Mouse (Mus musculus) forebrain, embryonic 12.5 days (tissue): ENCODE results near the gene Olfr183. TPM values are rescaled to one million over a fixed set of nuclear protein-coding genes. Genes with fewer than 3 reads are reported as not detected.
"Not testable (repeated sequence)": the region's sequence is repeated elsewhere in the genome, so short reads cannot be mapped to it uniquely, and the experiment has no call there.

Experiments
- ATAC-seq: fragments of 200-750 bp; cut with Nextera tagmentation; 2 replicates; pipeline ENCODE4 v1.8.0; 2017; ENCODE audit warnings: moderate TSS enrichment; ENCODE audit not compliant: low FRiP score
- H3K27ac ChIP-seq: fragments of 300-500 bp; sonication (generic); 2 replicates; pipeline ENCODE4 v1.5.1; 2016; ENCODE audit warnings: mild to moderate bottlenecking
- H3K27me3 ChIP-seq: fragments of 300-500 bp; sonication (generic); 2 replicates; pipeline ENCODE4 v1.6.1; 2016; ENCODE audit warnings: mild to moderate bottlenecking
- H3K36me3 ChIP-seq: fragments of 300-500 bp; sonication (generic); replicated peaks from 2 replicates; pipeline ENCODE4 v1.6.1; 2016; ENCODE audit warnings: mild to moderate bottlenecking
- H3K4me1 ChIP-seq: fragments of 300-500 bp; sonication (generic); 2 replicates; pipeline ENCODE4 v1.6.1; 2016
- H3K4me2 ChIP-seq: fragments of 300-500 bp; sonication (generic); 2 replicates; pipeline ENCODE4 v1.6.1; 2016; ENCODE audit warnings: mild to moderate bottlenecking, moderate library complexity
- H3K4me3 ChIP-seq: fragments of 300-500 bp; sonication (generic); replicated peaks from 2 replicates; pipeline ENCODE4 v1.5.1; 2016; ENCODE audit warnings: mild to moderate bottlenecking
- H3K9ac ChIP-seq: fragments of 300-500 bp; sonication (generic); 2 replicates; pipeline ENCODE4 v1.6.1; 2016; ENCODE audit warnings: mild to moderate bottlenecking
- H3K9me3 ChIP-seq: fragments of 300-500 bp; sonication (generic); 2 replicates; pipeline ENCODE4 v1.6.1; 2016
- WGBS: fragments of 180-500 bp; shearing (Covaris S2); methylation state at CpG from one replicate; pipeline ENCODE4 v1.1.7; 2016; 5-methylcytosine and 5-hydroxymethylcytosine counted together
- polyA plus RNA-seq: library from polyadenylated mRNA; unstranded; fragments of >200 nt; fragmentation: Nextera tagmentation; extraction: Ambion mirVana; gene quantifications from 2 replicates; pipeline ENCODE4 v1.2.1, GENCODE M21; 2016

Gene Olfr183
- polyA plus RNA-seq, result not detected in 2 replicates

GRCm38 (mm10) chr16:58995057-58995456, at the start of gene Olfr183:
Gene Olfr183, plus strand, starts transcription at chr16:58995357.
- no peaks in the 10 kb centered on the region for H3K4me1 ChIP-seq
- H3K9ac ChIP-seq, result no peak within 1 kb of the TSS
- no peak within 1 kb of the TSS for H3K4me3 ChIP-seq
- H3K9me3 ChIP-seq, result no peaks in the 10 kb centered on the region
- WGBS, result 70% methylated on average over 2 of the region's 2 CpGs
- H3K36me3 ChIP-seq, result no peaks in the 10 kb centered on the region
- H3K27me3 ChIP-seq, result no peaks in the 10 kb centered on the region
- H3K4me2 ChIP-seq, result no peak within 1 kb of the TSS
- no peak within 1 kb of the TSS for H3K27ac ChIP-seq
- ATAC-seq, result no peak

DNA sequence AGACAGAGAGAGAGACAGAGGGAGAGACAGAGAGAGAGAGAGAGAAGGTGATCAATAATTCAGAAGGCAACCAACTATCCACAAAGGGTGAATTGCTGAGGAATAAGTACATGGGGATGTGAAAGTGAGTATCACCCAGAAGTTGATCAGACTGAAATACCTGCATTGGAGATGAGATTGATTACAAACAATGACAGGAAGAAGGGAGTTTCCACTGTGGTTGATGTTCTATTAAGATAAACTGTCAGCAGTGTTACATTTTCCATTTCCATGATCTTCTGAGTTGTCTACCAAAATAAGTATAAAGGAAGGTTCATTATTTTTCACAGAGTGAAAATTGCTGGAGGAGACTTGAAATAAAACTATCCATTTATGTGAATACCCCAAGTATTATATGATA, 12.0 kb downstream of the Olfr183 start:
- no peaks in the 10 kb centered on the region for H3K36me3 ChIP-seq
- no peak for ATAC-seq
- H3K9ac ChIP-seq, result no peak overlapping the region
- no peaks in the 10 kb centered on the region for H3K9me3 ChIP-seq
- no peak overlapping the region for H3K4me2 ChIP-seq
- H3K27me3 ChIP-seq, result no peaks in the 10 kb centered on the region
- H3K4me1 ChIP-seq, result no peaks in the 10 kb centered on the region
- no peak overlapping the region for H3K4me3 ChIP-seq
- H3K27ac ChIP-seq, result no peak overlapping the region

GRCm38 (mm10) chr16:59013357-59014018, 18.3 kb downstream of the Olfr183 start:
- no peaks in the 10 kb centered on the region for H3K36me3 ChIP-seq
- ATAC-seq, result no peak
- 73% methylated on average over 2 of the region's 2 CpGs for WGBS
- H3K9ac ChIP-seq, result no peak overlapping the region
- H3K27me3 ChIP-seq, result no peaks in the 10 kb centered on the region
- H3K9me3 ChIP-seq, result no peaks in the 10 kb centered on the region
- no peak overlapping the region for H3K27ac ChIP-seq
- H3K4me3 ChIP-seq, result no peak overlapping the region
- H3K4me1 ChIP-seq, result no peaks in the 10 kb centered on the region
- no peak overlapping the region for H3K4me2 ChIP-seq

DNA sequence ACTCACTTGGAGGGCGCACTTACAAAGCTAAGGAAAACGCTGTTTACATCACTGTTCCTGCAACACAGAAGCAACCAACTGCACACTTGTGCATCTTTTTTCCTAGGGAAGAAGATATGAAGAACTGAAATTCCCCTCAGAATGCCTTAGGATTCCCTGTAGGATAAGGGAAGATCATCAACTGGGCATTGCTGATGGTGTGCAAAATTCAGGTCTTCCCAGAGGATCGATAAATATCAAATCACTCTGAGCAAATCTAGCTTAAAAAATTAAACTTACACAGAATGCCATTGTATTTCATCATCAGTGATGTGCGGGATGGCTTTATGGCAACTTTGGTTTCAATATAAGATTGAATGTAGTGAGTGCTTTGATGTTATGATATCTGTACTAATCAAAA, 35.0 kb downstream of the Olfr183 start, which contains the start of gene Olfr186:
Gene Olfr186 (minus strand): TSS at position 101 of the 400 bp plus-strand sequence.
- Histone ChIP-seq H3K27ac (no peak within 1 kb of the TSS), H3K27me3 (no peaks in the 10 kb centered on the region), H3K4me2 (no peak within 1 kb of the TSS), H3K9ac (no peak within 1 kb of the TSS), H3K4me1 (no peaks in the 10 kb centered on the region), H3K36me3 (no peaks in the 10 kb centered on the region), H3K4me3 (no peak within 1 kb of the TSS), H3K9me3 (no peaks in the 10 kb centered on the region)
- WGBS, result 93% methylated on average over 4 of the region's 4 CpGs
- ATAC-seq, result no peak

GRCm38 (mm10) chr16:59039710-59040109, 44.6 kb downstream of the Olfr183 start, which contains the start of gene Olfr187:
Gene Olfr187, minus strand, starts transcription at chr16:59039767.
- Histone ChIP-seq H3K36me3 (no peaks in the 10 kb centered on the region), H3K4me3 (no peak within 1 kb of the TSS), H3K4me1 (no peaks in the 10 kb centered on the region), H3K9me3 (no peaks in the 10 kb centered on the region; the same call in 1 of the 2 replicates), H3K27ac (no peak within 1 kb of the TSS), H3K4me2 (no peak within 1 kb of the TSS), H3K27me3 (no peaks in the 10 kb centered on the region), H3K9ac (no peak within 1 kb of the TSS)
- 90% methylated on average over 7 of the region's 7 CpGs for WGBS
- ATAC-seq, result no peak

GRCm38 (mm10) chr16:59045835-59046234, 50.7 kb downstream of the Olfr183 start:
- no peak overlapping the region for H3K4me2 ChIP-seq
- no peak overlapping the region for H3K9ac ChIP-seq
- ATAC-seq, result no peak
- no peak overlapping the region for H3K27ac ChIP-seq
- H3K27me3 ChIP-seq, result no peaks in the 10 kb centered on the region
- H3K4me1 ChIP-seq, result no peaks in the 10 kb centered on the region
- H3K4me3 ChIP-seq, result no peak overlapping the region
- H3K36me3 ChIP-seq, result no peaks in the 10 kb centered on the region
- H3K9me3 ChIP-seq, result no peaks in the 10 kb centered on the region; the same call in 1 of the 2 replicates
- WGBS, result 76% methylated on average over 3 of the region's 3 CpGs

GRCm38 (mm10) chr16:59047579-59047978, 52.4 kb downstream of the Olfr183 start:
- WGBS, result 73% methylated on average over 4 of the region's 4 CpGs
- H3K27ac ChIP-seq, result no peak overlapping the region
- no peak for ATAC-seq

DNA sequence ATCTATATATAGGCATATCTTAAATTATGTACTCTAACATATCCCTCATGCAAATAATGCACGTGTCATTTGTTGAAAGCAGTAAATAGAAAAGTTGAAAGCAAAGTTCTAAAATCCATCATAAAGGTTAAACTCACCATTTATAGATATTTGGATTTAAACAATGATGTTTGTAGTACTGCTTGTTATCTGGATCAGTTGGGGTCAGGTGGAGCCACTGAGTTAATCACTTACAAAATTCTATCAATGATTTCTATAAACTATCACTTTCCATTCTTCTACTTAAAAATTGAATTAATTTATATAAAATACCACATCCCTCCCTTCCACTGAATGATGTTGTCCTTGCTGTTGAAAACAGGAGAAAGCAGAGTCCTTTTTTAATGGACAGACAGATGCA, 53.7 kb downstream of the Olfr183 start:
- WGBS, result 84% methylated on average over 1 of the region's 1 CpGs
- no peak overlapping the region for H3K9ac ChIP-seq
- no peak for ATAC-seq

More at GRCm38 (mm10) chr16:59047579-59047978, 52.4 kb downstream of the Olfr183 start:
- H3K27me3 ChIP-seq, result no peaks in the 10 kb centered on the region
- no peaks in the 10 kb centered on the region for H3K9me3 ChIP-seq
- no peaks in the 10 kb centered on the region for H3K4me1 ChIP-seq
- no peak overlapping the region for H3K4me2 ChIP-seq
- H3K4me3 ChIP-seq, result no peak overlapping the region
- no peak overlapping the region for H3K9ac ChIP-seq
- no peaks in the 10 kb centered on the region for H3K36me3 ChIP-seq

DNA sequence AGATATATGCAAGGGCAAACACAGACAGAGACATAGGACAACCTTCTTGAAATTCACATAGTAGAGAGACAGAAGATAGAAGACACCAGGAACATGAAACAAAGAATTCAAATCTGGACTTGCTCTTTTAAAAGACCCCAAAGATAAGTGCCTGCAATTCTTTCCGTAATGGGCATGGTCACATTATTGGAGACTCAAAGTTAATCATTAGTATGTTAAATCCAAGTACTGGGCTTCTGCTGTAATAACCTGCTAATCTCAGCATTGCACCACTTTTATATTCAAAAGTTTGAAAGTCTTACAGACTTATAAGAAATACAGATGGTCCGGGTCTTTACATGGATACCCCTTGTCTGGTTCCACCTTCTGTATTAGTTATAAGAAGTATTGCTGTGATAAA, 54.1 kb downstream of the Olfr183 start:
- H3K4me2 ChIP-seq, H3K4me3 ChIP-seq, ATAC-seq, H3K9me3 ChIP-seq, H3K4me1 ChIP-seq, H3K27ac ChIP-seq, H3K27me3 ChIP-seq, H3K36me3 ChIP-seq, H3K9ac ChIP-seq: not testable (repeated sequence)
- WGBS, result 97% methylated on average over 2 of the region's 2 CpGs

More for the DNA sequence above, 53.7 kb downstream of the Olfr183 start:
- Histone ChIP-seq H3K9me3 (no peaks in the 10 kb centered on the region), H3K4me1 (no peaks in the 10 kb centered on the region), H3K4me2 (no peak overlapping the region), H3K36me3 (no peaks in the 10 kb centered on the region), H3K27me3 (no peaks in the 10 kb centered on the region), H3K4me3 (no peak overlapping the region), H3K27ac (no peak overlapping the region)

Other genes starting within 250 kb of the Olfr183 start
- gene Olfr172, start 232.2 kb upstream of the Olfr183 start, polyA plus RNA-seq, result not detected in 2 replicates
- gene Olfr173, start 195.1 kb upstream of the Olfr183 start, polyA plus RNA-seq, result not detected in 2 replicates
- gene Olfr175-ps1, start 168.6 kb upstream of the Olfr183 start, polyA plus RNA-seq, result not detected in 2 replicates
- gene Olfr177, start 120.6 kb upstream of the Olfr183 start, polyA plus RNA-seq, result not detected in 2 replicates
- gene Olfr178, start 103.3 kb upstream of the Olfr183 start, polyA plus RNA-seq, result not detected in 2 replicates
- gene Olfr181, start 66.6 kb upstream of the Olfr183 start, polyA plus RNA-seq, result not detected in 2 replicates
- not detected in 2 replicates for gene Olfr180, start 66.0 kb upstream of the Olfr183 start, polyA plus RNA-seq
- not detected in 2 replicates for gene Olfr186, start 34.9 kb downstream of the Olfr183 start, polyA plus RNA-seq
- gene Olfr187, start 44.4 kb downstream of the Olfr183 start, polyA plus RNA-seq, result not detected in 2 replicates
- not detected in 2 replicates for gene Olfr190, start 82.6 kb downstream of the Olfr183 start, polyA plus RNA-seq
- gene Olfr191, start 94.5 kb downstream of the Olfr183 start, polyA plus RNA-seq, result not detected in 2 replicates
- gene Olfr193, start 116.5 kb downstream of the Olfr183 start, polyA plus RNA-seq, result not detected in 2 replicates
- not detected in 2 replicates for gene Olfr194, start 125.7 kb downstream of the Olfr183 start, polyA plus RNA-seq
- gene Olfr195, start 151.7 kb downstream of the Olfr183 start, polyA plus RNA-seq, result not detected in 2 replicates
- gene Olfr196, start 175.1 kb downstream of the Olfr183 start, polyA plus RNA-seq, result not detected in 2 replicates
- gene Olfr198, start 208.2 kb downstream of the Olfr183 start, polyA plus RNA-seq, result not detected in 2 replicates
- not detected in 2 replicates for gene Olfr199, start 224.4 kb downstream of the Olfr183 start, polyA plus RNA-seq